Mouse (Mus musculus): ENCODE data around the gene Pfdn2. TPM values are rescaled to one million over a fixed set of nuclear protein-coding genes. Genes with fewer than 3 reads are reported as not detected.
"Not testable (repeated sequence)": the region's sequence is repeated elsewhere in the genome, so short reads cannot be mapped to it uniquely, and the experiment has no call there.

The Pfdn2 gene
- 10 to 100 TPM in 18 of 26 experiments, 1 to 10 TPM in 8; 3.8 to 25.5 (median 14.3) TPM for total RNA-seq (2018; cell fraction: chromatin; rRNA removed)
- total RNA-seq (2018; cell fraction: cytosol; rRNA removed) = 10 to 100 TPM; 35.1 to 93.2 (median 45.5) TPM
- 10 to 100 TPM in 25 of 26 experiments, 1 to 10 TPM in 1; 8.1 to 25.0 (median 14.7) TPM for total RNA-seq (2018; cell fraction: nucleus; rRNA removed)
- 47.7 to 119 TPM (median 64.5 TPM) in 3 replicates for polyA plus RNA-seq (2018)

DNA sequence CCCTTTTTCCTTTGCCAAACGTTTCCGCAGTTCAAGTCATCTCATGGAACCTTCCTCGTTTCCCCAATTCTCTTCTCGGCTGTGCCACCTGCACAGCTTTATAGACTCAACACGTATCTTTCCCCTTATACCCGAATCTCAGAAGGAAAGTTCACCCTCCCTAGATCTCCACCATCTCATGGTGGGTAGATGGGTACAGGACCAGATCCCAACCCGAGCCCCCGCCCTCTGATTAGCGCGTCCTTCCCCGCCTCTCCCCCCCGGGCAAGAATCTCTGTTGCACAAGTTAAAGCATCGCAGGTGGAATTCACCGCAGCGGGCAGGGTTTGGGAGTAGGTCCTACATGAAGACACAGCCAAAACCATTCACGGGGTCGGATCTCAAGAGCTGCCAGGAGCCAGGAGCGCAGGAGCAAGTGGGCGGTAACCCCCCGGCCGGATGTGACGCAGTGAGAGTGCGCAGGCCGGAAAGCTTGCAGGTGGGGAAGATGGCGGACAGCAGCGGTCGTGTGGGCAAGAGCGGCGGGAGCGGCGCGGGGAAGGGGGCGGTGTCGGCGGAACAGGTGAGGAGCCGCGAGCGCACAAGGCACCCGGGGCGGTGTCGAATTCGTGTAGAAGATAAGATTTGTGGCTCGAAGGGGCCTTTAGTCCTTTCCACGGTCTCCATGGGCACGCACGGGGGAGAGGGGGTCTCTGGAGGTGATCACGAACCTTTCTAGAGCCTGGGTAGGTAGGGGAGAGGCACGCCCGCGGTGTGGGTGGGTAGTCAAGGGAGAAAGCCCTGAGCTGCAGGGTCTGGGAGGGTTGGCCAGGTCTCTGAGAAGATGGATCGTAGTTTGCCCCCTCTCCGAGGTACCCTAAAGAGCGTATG is at the start of gene Pfdn2, which contains the start of gene Nit1:
Gene Pfdn2, plus strand, starts transcription at position 446 of the 870 bp plus-strand sequence.
Gene Nit1, minus strand, starts transcription at position 422 of the 870 bp plus-strand sequence.
- under 1% methylated on average over 53 of the region's 53 CpGs for WGBS (ENCODE audit: missing documents)
- H3K36me3 ChIP-seq (ENCODE audit: inconsistent target) = peaks cover 26% of the 10 kb centered on the region; the same call in 1 of the 2 replicates

GRCm38 (mm10) chr1:171298226-171298625 is 47.2 kb upstream of the Pfdn2 start:
- Histone ChIP-seq H3K79me2 (ENCODE audit: inconsistent target) (peaks cover 12% of the 10 kb centered on the region), H3K36me3 (ENCODE audit: inconsistent target) (no peaks in the 10 kb centered on the region), H3K27ac (no peak overlapping the region), H3K4me3 (ENCODE audit: inconsistent target) (no peak overlapping the region)
- WGBS (ENCODE audit: missing documents) = 95% methylated on average over 3 of the region's 3 CpGs

More for the DNA sequence above, at the start of gene Pfdn2, which contains the start of gene Nit1:
- Histone ChIP-seq H3K79me2 (ENCODE audit: inconsistent target) (peaks cover 57% of the 10 kb centered on the region), H3K4me3 (ENCODE audit: inconsistent target) (peak within 1 kb of the TSS; percentile 99), H3K27ac (peak within 1 kb of the TSS; percentile 65)

DNA sequence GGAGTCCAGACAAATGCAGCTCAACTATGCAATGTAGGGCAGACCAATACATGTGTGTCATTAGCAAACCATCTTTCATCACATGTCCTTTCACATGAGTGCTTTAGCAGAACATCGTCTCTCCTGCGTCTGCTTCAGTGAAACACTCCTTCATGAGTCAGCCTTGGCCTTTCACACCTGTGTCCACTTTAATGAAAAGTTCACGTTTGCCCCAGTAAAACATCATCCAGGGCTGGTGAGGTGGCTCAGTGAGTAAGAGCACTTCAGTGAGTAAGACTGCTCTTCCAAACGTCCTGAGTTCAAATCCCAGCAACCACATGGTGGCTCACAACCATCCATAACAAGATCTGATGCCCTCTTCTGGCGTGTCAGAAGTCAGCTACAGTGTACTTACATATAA is 39.3 kb upstream of the Pfdn2 start:
- not testable (repeated sequence) for H3K36me3 ChIP-seq (ENCODE audit: inconsistent target); H3K27ac ChIP-seq; H3K79me2 ChIP-seq (ENCODE audit: inconsistent target); H3K4me3 ChIP-seq (ENCODE audit: inconsistent target)
- 82% methylated on average over 4 of the region's 5 CpGs for WGBS (ENCODE audit: missing documents)

- Histone ChIP-seq H3K79me2 (ENCODE audit: inconsistent target) (no peaks in the 10 kb centered on the region), H3K36me3 (ENCODE audit: inconsistent target) (no peaks in the 10 kb centered on the region), H3K27ac (no peak overlapping the region), H3K4me3 (ENCODE audit: inconsistent target) (no peak overlapping the region)
- 68% methylated on average over 2 of the region's 2 CpGs for WGBS (ENCODE audit: missing documents)
Observed at GRCm38 (mm10) chr1:171309321-171309720, 36.1 kb upstream of the Pfdn2 start.

DNA sequence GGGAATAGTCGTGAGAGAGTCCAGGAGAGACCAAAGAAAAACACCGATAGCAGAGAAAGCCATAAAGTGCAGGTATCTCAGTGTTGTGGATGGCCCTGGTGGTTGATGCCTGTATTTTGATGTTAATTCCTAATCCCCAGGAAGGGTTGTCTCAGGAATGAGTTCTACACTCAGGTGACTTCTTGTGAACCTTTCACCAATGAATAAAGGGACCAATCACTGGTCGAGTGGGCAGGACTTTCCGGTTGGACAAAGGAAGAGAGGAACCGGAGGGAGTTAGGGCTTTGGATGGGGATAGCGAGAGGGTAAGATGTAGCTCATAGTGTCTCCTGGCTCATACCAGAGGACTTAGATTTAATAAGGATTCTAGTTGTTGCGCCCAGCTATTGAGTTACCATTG is 25.7 kb upstream of the Pfdn2 start:
- Histone ChIP-seq H3K36me3 (ENCODE audit: inconsistent target) (no peaks in the 10 kb centered on the region), H3K27ac (no peak overlapping the region), H3K79me2 (ENCODE audit: inconsistent target) (peaks cover 3% of the 10 kb centered on the region; the same call in 1 of the 2 replicates), H3K4me3 (ENCODE audit: inconsistent target) (no peak overlapping the region)
- WGBS (ENCODE audit: missing documents) = 54% methylated on average over 7 of the region's 7 CpGs

DNA sequence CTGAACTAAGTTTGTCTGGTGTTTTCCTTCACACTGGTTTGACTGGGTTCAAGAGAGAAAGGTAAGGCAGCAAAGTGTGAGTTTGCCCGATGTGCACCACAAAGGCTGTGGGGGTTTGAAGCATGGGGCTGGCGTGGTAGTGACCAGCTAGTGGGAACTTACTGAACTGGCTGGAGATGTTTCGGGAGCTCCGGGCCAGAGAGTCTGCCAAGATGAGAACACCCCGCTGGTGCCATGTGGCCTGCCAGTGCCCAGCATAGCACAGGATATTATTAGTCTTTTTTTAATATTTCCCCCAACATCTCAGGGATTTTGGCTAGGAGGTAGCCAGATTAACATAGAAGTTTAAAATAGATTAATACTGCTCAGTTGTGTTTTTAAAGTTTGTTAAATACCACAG is 25.3 kb upstream of the Pfdn2 start:
- WGBS (ENCODE audit: missing documents) = 70% methylated on average over 5 of the region's 5 CpGs

DNA sequence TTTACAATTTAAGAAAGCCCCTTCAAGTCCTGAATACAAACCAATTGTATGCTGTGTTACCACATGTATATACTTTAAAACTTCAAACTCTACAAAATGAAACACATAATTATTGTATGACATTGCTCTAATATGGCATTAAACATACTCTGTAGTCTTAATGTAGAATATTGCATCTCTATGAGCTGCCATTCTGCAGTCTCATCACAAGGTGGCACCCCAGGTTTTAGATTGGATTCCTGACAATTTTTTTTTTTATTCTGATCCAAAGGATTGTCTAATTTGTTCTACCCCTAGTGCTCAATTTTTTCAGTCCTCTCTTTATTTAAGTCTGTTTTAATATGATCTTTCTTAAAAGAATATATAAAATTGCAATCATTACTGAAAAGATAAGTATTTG is 24.1 kb upstream of the Pfdn2 start:
- Histone ChIP-seq H3K27ac (no peak overlapping the region), H3K79me2 (ENCODE audit: inconsistent target) (peaks cover 20% of the 10 kb centered on the region), H3K4me3 (ENCODE audit: inconsistent target) (no peak overlapping the region), H3K36me3 (ENCODE audit: inconsistent target) (no peaks in the 10 kb centered on the region)

More for the DNA sequence above, 25.3 kb upstream of the Pfdn2 start:
- H3K79me2 ChIP-seq (ENCODE audit: inconsistent target) = peaks cover 7% of the 10 kb centered on the region
- no peak overlapping the region for H3K4me3 ChIP-seq (ENCODE audit: inconsistent target)
- no peaks in the 10 kb centered on the region for H3K36me3 ChIP-seq (ENCODE audit: inconsistent target)
- no peak overlapping the region for H3K27ac ChIP-seq

GRCm38 (mm10) chr1:171322012-171322411 is 23.5 kb upstream of the Pfdn2 start:
- Histone ChIP-seq H3K79me2 (ENCODE audit: inconsistent target) (peaks cover 23% of the 10 kb centered on the region), H3K36me3 (ENCODE audit: inconsistent target) (no peaks in the 10 kb centered on the region), H3K4me3 (ENCODE audit: inconsistent target) (no peak overlapping the region), H3K27ac (no peak overlapping the region)
- 90% methylated on average over 1 of the region's 1 CpGs for whole genome bisulfite sequencing (ENCODE audit: missing documents)

GRCm38 (mm10) chr1:171325571-171325970 is 19.9 kb upstream of the Pfdn2 start:
- WGBS (ENCODE audit: missing documents) = 100% methylated on average over 2 of the region's 2 CpGs

DNA sequence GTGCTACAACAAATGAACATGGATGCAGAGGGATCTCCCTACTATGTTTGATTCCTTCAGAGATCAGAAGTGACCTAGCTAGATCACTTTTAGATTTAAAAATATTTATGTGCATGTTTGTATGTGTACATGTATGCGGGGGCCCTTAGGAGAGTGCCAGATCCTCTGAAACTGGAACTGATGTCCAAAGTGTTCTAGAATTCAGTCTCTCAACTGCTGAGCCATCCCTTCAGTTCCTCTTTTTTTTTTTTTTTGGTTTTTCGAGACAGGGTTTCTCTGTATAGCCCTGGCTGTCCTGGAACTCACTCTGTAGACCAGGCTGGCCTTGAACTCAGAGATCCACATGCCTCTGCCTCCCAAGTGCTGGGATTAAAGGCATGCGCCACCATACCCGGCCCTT is 18.9 kb upstream of the Pfdn2 start:
- H3K79me2 ChIP-seq (ENCODE audit: inconsistent target) = peaks cover 61% of the 10 kb centered on the region
- not testable (repeated sequence) for H3K27ac ChIP-seq; H3K4me3 ChIP-seq (ENCODE audit: inconsistent target); H3K36me3 ChIP-seq (ENCODE audit: inconsistent target)
- WGBS (ENCODE audit: missing documents) = 0% methylated on average over 1 of the region's 4 CpGs

More at GRCm38 (mm10) chr1:171325571-171325970, 19.9 kb upstream of the Pfdn2 start:
- peaks cover 51% of the 10 kb centered on the region for H3K79me2 ChIP-seq (ENCODE audit: inconsistent target)
- H3K4me3 ChIP-seq (ENCODE audit: inconsistent target) = no peak overlapping the region
- no peaks in the 10 kb centered on the region for H3K36me3 ChIP-seq (ENCODE audit: inconsistent target)
- no peak overlapping the region for H3K27ac ChIP-seq

DNA sequence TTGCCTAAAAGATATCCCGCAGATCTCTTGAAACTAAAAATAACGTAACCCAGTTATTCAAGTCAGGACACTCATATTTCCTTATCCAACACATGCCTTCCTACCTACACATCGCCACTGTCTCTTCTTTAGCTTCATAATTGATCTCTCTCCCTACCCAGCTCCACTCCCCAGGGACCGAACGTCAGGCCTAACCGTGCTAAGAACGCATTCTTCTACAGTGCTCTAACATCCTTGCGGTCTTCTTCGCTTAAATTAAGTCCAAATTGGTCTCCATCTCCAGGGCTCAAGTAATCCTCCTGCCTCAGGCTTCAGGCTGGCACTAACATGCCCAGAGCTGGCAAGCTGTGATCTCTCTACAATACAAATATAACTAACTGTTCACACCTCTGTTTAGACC is 17.2 kb upstream of the Pfdn2 start:
- WGBS (ENCODE audit: missing documents) = 36% methylated on average over 9 of the region's 9 CpGs
- H3K36me3 ChIP-seq (ENCODE audit: inconsistent target) = no peaks in the 10 kb centered on the region
- H3K79me2 ChIP-seq (ENCODE audit: inconsistent target) = peaks cover 78% of the 10 kb centered on the region
- H3K4me3 ChIP-seq (ENCODE audit: inconsistent target) = peak overlapping the region; percentile 84
- H3K27ac ChIP-seq = peak overlapping the region; percentile 93

DNA sequence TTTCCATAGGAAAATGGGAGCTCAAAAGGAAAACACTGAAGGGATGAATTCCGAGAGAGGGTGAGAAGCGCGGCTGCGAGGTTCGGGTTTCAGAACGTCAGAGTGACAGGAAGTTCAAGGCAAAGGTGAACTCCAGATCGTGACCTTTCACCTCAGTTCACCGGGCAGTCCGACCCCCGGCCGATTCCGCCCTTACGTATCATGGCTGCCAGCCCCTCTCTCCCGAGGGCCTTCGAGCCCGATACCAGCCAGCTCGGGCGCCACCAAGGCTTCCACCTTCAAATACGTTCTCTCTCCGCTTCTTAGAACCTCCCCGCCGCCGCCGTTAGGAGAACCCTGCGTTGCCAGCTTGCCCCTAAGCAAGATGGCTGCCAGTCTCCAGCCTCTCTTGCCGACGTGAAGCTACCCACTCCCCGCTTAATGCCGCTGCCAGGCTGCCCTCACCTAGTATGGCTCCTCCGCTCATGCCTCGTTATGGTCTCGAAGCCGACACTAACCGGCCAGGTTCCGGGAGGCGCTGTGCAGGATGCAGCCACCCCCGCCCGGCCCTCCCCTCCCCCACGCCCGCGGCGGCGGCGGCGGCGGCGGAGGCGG is 16.5 kb upstream of the Pfdn2 start, which contains the start of gene Dedd:
Gene Dedd, plus strand, starts transcription at position 307 of the 594 bp plus-strand sequence.
- Histone ChIP-seq H3K4me3 (ENCODE audit: inconsistent target) (peak within 1 kb of the TSS; percentile 84), H3K36me3 (ENCODE audit: inconsistent target) (peaks cover 5% of the 10 kb centered on the region; the same call in 1 of the 2 replicates), H3K79me2 (ENCODE audit: inconsistent target) (peaks cover 85% of the 10 kb centered on the region), H3K27ac (peak within 1 kb of the TSS; percentile 93)
- WGBS (ENCODE audit: missing documents) = under 1% methylated on average over 35 of the region's 48 CpGs

DNA sequence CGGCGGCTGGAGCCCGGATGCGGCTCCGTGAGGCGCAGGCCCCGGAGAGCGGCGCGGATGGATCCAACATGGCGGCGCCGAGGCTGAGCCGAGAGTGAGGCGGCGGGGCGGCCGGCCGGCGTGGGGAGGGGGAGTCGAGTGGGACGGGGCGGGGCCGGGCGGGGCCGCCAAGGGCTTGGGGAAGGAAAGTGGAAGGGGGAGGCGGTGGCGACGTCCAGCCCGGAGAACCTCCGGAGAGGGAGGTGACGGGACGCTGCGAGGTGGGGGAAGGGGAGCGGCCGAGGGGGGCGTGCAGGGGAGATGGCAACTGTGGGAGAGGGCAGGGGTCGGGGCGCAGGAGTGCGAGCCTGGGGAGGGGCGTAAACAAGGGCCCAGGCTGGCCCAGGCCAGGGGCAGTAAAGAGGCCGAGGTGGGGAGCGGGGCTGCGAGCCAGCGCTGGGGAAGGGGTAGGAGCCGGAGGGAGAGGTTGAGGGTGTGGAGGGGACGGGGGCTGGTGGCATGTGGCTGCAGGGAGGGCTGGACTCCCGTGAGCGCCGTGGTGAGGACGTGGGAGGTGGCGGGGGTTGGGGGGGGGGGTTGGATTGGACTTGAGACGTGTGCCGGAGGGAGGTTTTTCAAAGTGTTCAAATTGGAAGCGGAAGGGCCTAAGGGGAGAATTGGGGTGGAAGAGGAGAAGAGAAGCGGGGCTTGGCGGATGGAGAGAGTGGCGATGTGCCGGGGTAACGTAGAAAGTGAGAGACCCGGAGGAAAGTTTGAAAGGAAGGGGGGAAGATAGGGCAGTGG is 15.8 kb upstream of the Pfdn2 start:
- peak overlapping the region; percentile 39 for H3K27ac ChIP-seq
- H3K36me3 ChIP-seq (ENCODE audit: inconsistent target) = peaks cover 11% of the 10 kb centered on the region; the same call in 1 of the 2 replicates
- under 1% methylated on average over 44 of the region's 61 CpGs for WGBS (ENCODE audit: missing documents)
- H3K79me2 ChIP-seq (ENCODE audit: inconsistent target) = peaks cover 90% of the 10 kb centered on the region
- H3K4me3 ChIP-seq (ENCODE audit: inconsistent target) = peak overlapping the region; percentile 66

DNA sequence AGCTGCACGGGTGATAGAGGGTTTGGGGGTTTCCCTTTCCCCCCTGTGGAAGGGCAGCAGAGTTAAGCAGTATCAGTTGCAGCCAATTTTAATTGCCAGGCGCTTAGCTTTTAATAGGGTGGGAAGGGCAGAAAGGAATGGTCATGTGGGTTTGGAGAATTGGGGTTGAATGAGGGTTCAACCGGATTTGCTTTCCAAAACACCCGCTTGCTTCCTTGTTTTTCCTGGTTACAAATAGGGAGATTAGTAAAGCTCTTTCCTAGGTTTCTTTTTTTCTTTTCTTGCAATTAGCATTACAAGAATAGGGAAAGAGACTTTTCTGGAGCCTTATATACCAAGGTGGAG is 15.3 kb upstream of the Pfdn2 start:
- Histone ChIP-seq H3K36me3 (ENCODE audit: inconsistent target) (peaks cover 11% of the 10 kb centered on the region; the same call in 1 of the 2 replicates), H3K79me2 (ENCODE audit: inconsistent target) (peaks cover 90% of the 10 kb centered on the region), H3K4me3 (ENCODE audit: inconsistent target) (peak overlapping the region; percentile 66), H3K27ac (peak overlapping the region; percentile 39)
- 0% methylated on average over 3 of the region's 4 CpGs for WGBS (ENCODE audit: missing documents)

Data from macrophage (primary cell).